ENCODE assay signal across 9 mouse cellular contexts in the genomic region with DNA sequence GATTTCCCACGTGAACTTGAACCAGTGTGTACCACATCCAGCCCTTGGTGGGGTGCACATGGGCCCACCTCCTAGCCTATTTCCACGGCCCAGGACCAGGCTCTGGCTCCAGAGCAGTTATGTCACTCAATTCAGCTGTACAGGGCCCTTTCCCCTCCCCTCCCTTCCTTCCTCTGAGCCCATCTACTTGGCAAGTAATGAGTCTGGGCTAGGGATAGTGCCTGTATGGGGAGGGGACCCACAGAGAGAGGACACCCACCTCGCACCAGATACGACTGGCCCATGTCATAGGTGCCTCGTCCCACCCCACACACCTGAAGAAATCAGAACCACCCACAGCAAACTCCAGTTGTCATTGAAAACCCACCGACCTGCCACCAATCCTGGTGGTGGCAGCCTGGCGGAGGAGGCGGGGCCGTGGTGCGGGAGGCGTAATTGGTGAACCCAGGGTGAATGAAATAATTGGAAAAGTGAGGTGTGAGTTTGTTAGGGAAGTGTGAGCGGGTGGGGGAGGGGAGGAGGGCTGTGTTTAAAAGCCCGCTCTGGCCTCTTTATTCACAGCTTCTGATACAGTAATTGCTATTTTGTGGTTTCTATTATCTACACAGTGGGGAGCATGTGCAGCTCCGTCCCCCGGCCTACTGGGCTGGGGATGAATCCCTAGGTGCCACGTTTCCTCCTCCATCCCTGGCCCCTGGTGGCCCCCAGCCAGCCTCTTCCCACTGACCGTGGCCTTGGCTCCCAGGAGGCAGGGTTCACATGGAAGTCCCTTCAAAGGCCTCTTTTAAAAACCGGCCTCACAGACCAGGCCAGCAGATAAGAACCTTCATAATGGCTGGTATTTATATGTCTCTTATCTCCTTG. TPM values are rescaled to one million over a fixed set of nuclear protein-coding genes. Genes with fewer than 3 reads are reported as not detected.
DNase-seq lines count a peak whose midpoint lies in the region; ATAC-seq lines count a peak whose summit lies in the region.
"Had no signal": no experiment of that assay in that cellular context is flagged by ENCODE, and none has a peak within 500 bp of the region (broad histone marks: within the 10 kb centered on the region; RNA-seq: fewer than 3 reads in every experiment).

No protein-coding gene starts in this region.

- H3K9ac ChIP-seq in midbrain, embryonic 15.5 days = no peak overlapping the region
- H3K9ac ChIP-seq in midbrain, embryonic 16.5 days (ENCODE audit: low read depth, low read length) = no peak overlapping the region
- H3K9ac ChIP-seq in forebrain, embryonic 14.5 days (ENCODE audit: low read length) = 0 out of 2 replicates have a peak overlapping the region, but pooled peaks have one; percentile 13
- H3K9ac ChIP-seq in limb, embryonic 12.5 days (replicated peaks) = no peak overlapping the region

- H3K9me3 ChIP-seq in midbrain, embryonic 15.5 days = no peaks in the 10 kb centered on the region
- no peaks in the 10 kb centered on the region for H3K9me3 ChIP-seq in midbrain, embryonic 16.5 days (replicated peaks; ENCODE audit: control insufficient read depth, low read length, poor library complexity, severe bottlenecking)
- H3K9me3 ChIP-seq in forebrain, embryonic 14.5 days (replicated peaks; ENCODE audit: control insufficient read depth, low read length) = no peaks in the 10 kb centered on the region
- no peaks in the 10 kb centered on the region for H3K9me3 ChIP-seq in limb, embryonic 12.5 days

- H3K4me1 ChIP-seq in midbrain, embryonic 15.5 days = peaks cover 33% of the 10 kb centered on the region
- H3K4me1 ChIP-seq in midbrain, embryonic 16.5 days (ENCODE audit: control insufficient read depth, insufficient read depth, low read length) = peaks cover 19% of the 10 kb centered on the region
- H3K4me1 ChIP-seq in forebrain, embryonic 14.5 days (ENCODE audit: control insufficient read depth, insufficient read depth, low read length) = peaks cover 21% of the 10 kb centered on the region
- H3K4me1 ChIP-seq in limb, embryonic 12.5 days (replicated peaks) = peaks cover 15% of the 10 kb centered on the region

- no peaks in the 10 kb centered on the region for H3K27me3 ChIP-seq in midbrain, embryonic 15.5 days (replicated peaks)
- H3K27me3 ChIP-seq in midbrain, embryonic 16.5 days (ENCODE audit: control insufficient read depth, insufficient read depth, low read depth, low read length) = no peaks in the 10 kb centered on the region
- no peaks in the 10 kb centered on the region for H3K27me3 ChIP-seq in forebrain, embryonic 14.5 days (replicated peaks; ENCODE audit: control insufficient read depth, insufficient read depth, low read length)
- H3K27me3 ChIP-seq in limb, embryonic 12.5 days = no peaks in the 10 kb centered on the region

- H3K36me3 ChIP-seq in midbrain, embryonic 15.5 days (replicated peaks) = no peaks in the 10 kb centered on the region
- H3K36me3 ChIP-seq in midbrain, embryonic 16.5 days (ENCODE audit: control insufficient read depth, insufficient read depth, low read length) = no peaks in the 10 kb centered on the region
- peaks cover 7% of the 10 kb centered on the region; the same call in 1 of the 2 replicates for H3K36me3 ChIP-seq in forebrain, embryonic 14.5 days (ENCODE audit: control insufficient read depth, insufficient read depth, low read length)
- peaks cover 14% of the 10 kb centered on the region for H3K36me3 ChIP-seq in limb, embryonic 12.5 days

- DNase-seq in forebrain, embryonic 14.5 days (ENCODE audit: low spot score) = peak; percentile 84
- peak; percentile 78 for DNase-seq in testis, postnatal 10 days (ENCODE audit: low spot score)
- DNase-seq in right cerebral cortex, adult 18-20 months = no peak
- DNase-seq in spleen, postnatal 10 days (ENCODE audit: low spot score in 2 of 2) = no peak
- DNase-seq: thymus, postnatal 14 days had no signal

- H3K4me2 ChIP-seq in midbrain, embryonic 15.5 days = no peak overlapping the region
- no peak overlapping the region for H3K4me2 ChIP-seq in midbrain, embryonic 16.5 days (ENCODE audit: low read length)
- no peak overlapping the region for H3K4me2 ChIP-seq in forebrain, embryonic 14.5 days (ENCODE audit: low read length)
- no peak overlapping the region for H3K4me2 ChIP-seq in limb, embryonic 12.5 days

- WGBS in midbrain, embryonic 15.5 days = 61% methylated on average over 18 of the region's 18 CpGs
- 52% methylated on average over 18 of the region's 18 CpGs for WGBS in midbrain, embryonic 16.5 days
- 14% methylated on average over 18 of the region's 18 CpGs for WGBS in forebrain, embryonic 14.5 days
- 34% methylated on average over 18 of the region's 18 CpGs for WGBS in limb, embryonic 12.5 days

- ATAC-seq in midbrain, embryonic 15.5 days (replicated peaks) = no peak
- no peak for ATAC-seq in midbrain, embryonic 16.5 days
- peak; percentile 69 for ATAC-seq in forebrain, embryonic 14.5 days
- ATAC-seq in limb, embryonic 12.5 days (ENCODE audit: insufficient number of reproducible peaks, insufficient read depth, low FRiP score, low TSS enrichment, low read depth) = peak; percentile 54; the same call in 1 of the 2 replicates
- ATAC-seq: activated CD4-positive, CD25-positive, alpha-beta regulatory T cell, adult 4 months had no signal

- no peak overlapping the region for H3K4me3 ChIP-seq in midbrain, embryonic 15.5 days
- no peak overlapping the region for H3K4me3 ChIP-seq in midbrain, embryonic 16.5 days (ENCODE audit: low read depth, low read length)
- H3K4me3 ChIP-seq in forebrain, embryonic 14.5 days (ENCODE audit: low read depth, low read length) = no peak overlapping the region
- H3K4me3 ChIP-seq in limb, embryonic 12.5 days (replicated peaks) = no peak overlapping the region

- H3K27ac ChIP-seq in midbrain, embryonic 15.5 days = peak overlapping the region; percentile 60
- H3K27ac ChIP-seq in midbrain, embryonic 16.5 days (ENCODE audit: low read length) = no peak overlapping the region
- peak overlapping the region; percentile 10; the same call in 1 of the 2 replicates for H3K27ac ChIP-seq in forebrain, embryonic 14.5 days (ENCODE audit: low read depth, low read length)
- H3K27ac ChIP-seq in limb, embryonic 12.5 days = no peak overlapping the region

RNA-seq across cellular contexts. Expression of a gene that starts 55.8 kb away (rescaled TPM):
- 18.8 and 22.2 TPM in 2 replicates for polyA plus RNA-seq in midbrain, embryonic 15.5 days (2015; fragmentation: Nextera tagmentation; extraction: Ambion mirVana)
- 18.7 and 19.3 TPM in 2 replicates for polyA plus RNA-seq in midbrain, embryonic 16.5 days (2015; fragmentation: Nextera tagmentation; extraction: Ambion mirVana)
- polyA plus RNA-seq in forebrain, embryonic 14.5 days (2014; fragmentation: Nextera tagmentation; extraction: Ambion mirVana) = 12.8 and 15.0 TPM in 2 replicates
- polyA plus RNA-seq in limb, embryonic 12.5 days (2016; fragmentation: Nextera tagmentation; extraction: Ambion mirVana) = 28.5 and 31.1 TPM in 2 replicates

Comparison
In these comparisons a context has a peak if more than half of its experiments do, and no peak if none do; other contexts are left out.
1. H3K27ac ChIP-seq: peak in midbrain, embryonic 15.5 days (single experiment) and forebrain, embryonic 14.5 days (single experiment); none in midbrain, embryonic 16.5 days (single experiment) and limb, embryonic 12.5 days (single experiment).
2. ATAC-seq: peak in forebrain, embryonic 14.5 days (single experiment) and limb, embryonic 12.5 days (single experiment); none in midbrain, embryonic 15.5 days (single experiment) and midbrain, embryonic 16.5 days (single experiment).
3. DNase-seq: peak in forebrain, embryonic 14.5 days (single experiment) and testis, postnatal 10 days (single experiment); none in right cerebral cortex, adult 18-20 months (single experiment) and spleen, postnatal 10 days (0 of 2).